Mouse (Mus musculus) erythroblast, adult 5-6 weeks (primary cell): Measurements from ENCODE around the gene Orm3. TPM values are rescaled to one million over a fixed set of nuclear protein-coding genes. Genes with fewer than 3 reads are reported as not detected.

Experiments
- ATAC-seq: replicated peaks from 2 replicates; pipeline ENCODE4 v1.8.0; 2016; ENCODE audit warnings: moderate number of reproducible peaks, mild to moderate bottlenecking, moderate TSS enrichment, inconsistent platforms; ENCODE audit not compliant: poor library complexity, low FRiP score, severe bottlenecking
- total RNA-seq, 2 experiments: library from RNA; stranded (forward) in 1 of 2; stranded (reverse) in 1 of 2; fragments of 150-400 nt in 1 of 2; fragments of 200-764, 138-1000 nt in 1 of 2; gene quantifications; 2 replicates each; pipeline versions ENCODE4 v1.2.3 to v1.2.4; 2015 to 2017; ENCODE audit warnings: low replicate concordance in 2 of 2

Orm3 gene
- total RNA-seq, 2 experiments from 2014 or later = not detected

DNA sequence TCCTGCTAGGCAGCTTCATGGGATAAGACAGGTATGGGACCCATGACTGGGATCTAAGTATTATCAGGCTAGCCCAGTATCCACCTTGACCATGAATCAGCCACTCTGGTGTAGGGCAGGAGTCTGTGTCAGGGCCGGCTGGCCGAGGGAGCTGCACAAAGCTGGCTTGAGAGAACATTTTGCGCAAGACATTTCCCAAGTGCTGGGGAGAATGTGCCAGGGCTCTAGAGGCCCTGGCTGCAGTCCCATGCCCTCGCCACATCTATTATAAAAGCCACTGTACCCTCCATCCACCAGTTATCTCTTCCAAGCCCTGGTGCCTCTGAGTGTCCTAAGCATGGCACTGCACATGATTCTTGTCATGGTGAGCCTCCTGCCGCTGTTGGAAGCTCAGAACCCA is 6.2 kb downstream of the Orm3 start, which contains the start of gene Orm2:
Gene Orm2, plus strand, starts transcription at position 300 of the 400 bp plus-strand sequence.
- ATAC-seq = no peak

- ATAC-seq = peak; percentile 67
These were observed 12.6 kb downstream of the Orm3 start for GRCm38 (mm10) chr4:63368577-63368976.

DNA sequence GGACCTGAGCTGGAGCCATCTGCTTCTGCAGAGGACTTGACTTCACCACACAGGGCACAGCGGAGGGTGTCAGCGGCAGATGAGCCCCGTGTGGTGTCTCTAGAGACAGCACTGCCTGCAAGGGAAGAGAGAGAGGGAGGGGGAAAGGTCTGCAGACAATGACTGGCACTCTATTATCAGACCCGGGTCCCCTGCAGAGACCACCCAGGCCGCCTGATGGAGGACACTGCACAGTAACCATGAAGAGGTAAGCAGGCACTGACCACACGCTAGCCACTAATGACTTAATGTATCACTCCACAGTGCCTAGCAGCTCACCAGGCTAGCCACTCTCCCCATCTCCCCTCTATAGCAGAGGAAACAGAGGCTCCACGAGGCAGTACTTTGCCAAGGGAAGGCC is 14.9 kb downstream of the Orm3 start:
- no peak for ATAC-seq

DNA sequence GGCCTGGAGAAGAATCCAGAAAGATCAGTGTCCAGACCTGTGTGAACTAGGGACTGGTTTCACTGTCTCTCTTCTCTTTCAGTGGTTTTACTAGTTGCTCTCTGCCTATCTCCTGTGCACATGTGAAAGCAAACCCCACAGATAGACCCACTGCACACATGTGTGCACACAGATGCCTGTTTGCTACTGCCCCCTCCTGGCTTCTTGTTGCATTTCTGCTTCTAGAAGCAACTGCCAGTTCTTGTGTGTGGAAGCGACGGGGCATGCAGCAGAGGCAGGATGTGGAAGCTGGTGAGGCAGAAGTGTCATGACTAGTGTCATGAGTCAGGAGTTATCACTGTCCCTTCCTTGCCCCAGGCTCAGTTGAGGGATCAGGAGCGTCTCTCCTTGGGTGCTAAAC is 15.9 kb downstream of the Orm3 start:
- ATAC-seq = peak; percentile 36

- peak; percentile 58 for ATAC-seq
These were observed 17.4 kb downstream of the Orm3 start for GRCm38 (mm10) chr4:63373404-63373803.

DNA sequence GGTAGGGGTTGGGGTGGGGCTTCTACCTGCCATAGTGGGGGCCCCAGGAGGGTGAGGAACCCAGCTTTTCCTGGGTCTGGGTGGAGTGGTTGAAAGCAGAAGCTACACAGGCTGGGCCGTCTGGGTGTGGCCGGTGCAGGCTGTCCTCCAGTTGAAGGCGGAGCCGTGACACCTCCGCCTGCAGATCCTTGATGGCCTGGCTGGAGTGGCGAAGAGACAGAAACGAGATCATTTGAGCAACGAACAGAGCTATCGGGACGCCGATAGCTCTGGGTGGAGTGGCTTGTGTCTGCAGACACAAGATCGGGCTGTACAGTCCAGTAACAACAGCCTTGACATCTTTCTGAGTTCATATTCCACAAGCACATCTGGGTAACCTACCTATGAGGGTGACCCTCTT is 18.4 kb downstream of the Orm3 start:
- ATAC-seq = peak; percentile 88

GRCm38 (mm10) chr4:63375367-63375766 is 19.4 kb downstream of the Orm3 start:
- ATAC-seq = no peak

DNA sequence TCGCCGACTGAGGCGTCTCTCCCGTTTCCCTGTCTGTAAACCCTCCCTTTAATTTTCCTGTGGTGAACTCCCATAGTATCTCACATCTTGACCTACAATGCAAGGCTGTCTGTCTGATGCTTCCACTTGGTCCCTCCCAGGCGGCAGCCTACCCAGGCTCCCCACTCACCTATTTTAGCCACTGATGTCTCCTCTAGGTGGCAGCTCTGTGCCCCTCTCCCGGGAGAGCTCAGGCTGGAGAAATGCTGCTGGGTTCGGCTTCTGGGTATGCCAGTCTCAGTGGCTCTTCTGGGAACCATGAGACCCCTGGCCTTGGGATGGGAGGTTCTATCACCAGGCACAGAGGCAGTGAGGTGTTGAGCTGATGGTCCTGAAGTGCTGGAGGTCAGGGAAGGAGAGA is 21.5 kb downstream of the Orm3 start:
- no peak for ATAC-seq

DNA sequence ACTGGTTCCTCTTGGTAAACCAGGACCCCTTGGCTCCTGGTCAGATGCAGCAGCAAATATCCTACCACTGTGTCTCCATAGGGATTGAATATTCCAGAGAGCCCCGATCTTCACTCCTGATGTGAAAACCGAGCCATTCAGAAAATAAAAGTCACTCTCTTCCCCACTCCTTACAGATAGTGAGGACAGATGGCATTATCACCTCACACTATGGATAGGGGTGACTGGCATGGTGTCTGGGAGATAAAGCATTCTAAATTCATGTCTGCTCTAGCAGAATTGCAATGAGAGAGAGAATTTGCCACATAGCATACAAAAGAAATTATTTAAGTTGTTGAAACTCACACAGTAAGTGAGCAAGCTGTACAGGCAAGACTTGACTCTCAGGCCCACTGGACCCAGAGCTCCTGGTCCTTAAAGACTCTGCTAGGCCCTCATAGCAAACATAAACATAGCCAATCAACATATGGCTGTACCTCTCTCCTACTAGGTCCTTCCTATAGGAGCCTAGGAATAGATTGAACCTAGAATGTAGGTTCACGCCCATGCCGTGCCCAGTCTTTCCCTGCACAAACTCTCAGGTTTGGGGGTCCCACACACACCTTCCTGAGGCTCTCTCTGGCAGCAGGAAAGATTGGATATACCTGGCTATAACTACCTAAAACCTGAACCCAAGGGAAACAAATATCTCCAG is 26.9 kb downstream of the Orm3 start:
- ATAC-seq = peak; percentile 69

- peak; percentile 60 for ATAC-seq
These were observed 27.5 kb downstream of the Orm3 start for GRCm38 (mm10) chr4:63383474-63383873.

- ATAC-seq = peak; percentile 74
These were observed 28.3 kb downstream of the Orm3 start for GRCm38 (mm10) chr4:63384262-63384661.

DNA sequence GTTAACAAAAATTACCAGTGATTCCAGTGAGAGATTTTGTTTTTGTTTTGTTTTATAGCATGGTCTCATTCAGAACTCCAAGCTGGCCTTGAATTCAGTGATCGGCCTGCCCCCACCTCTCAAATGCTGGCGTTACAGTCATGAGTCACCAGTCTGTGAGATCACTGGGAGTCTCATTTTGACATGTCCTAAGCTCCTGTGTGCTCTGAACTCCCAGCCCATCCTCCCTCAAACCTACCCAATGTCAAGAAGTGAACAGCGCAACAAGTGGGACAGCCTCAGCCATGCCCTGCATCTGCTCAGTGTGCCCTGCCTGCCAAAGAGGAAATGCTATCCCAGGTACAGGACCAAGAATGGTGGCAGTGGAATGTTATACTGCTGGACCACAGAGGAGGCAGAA is 29.3 kb downstream of the Orm3 start:
- ATAC-seq = no peak

- no peak for ATAC-seq
These were observed 29.8 kb downstream of the Orm3 start for GRCm38 (mm10) chr4:63385784-63386183.

DNA sequence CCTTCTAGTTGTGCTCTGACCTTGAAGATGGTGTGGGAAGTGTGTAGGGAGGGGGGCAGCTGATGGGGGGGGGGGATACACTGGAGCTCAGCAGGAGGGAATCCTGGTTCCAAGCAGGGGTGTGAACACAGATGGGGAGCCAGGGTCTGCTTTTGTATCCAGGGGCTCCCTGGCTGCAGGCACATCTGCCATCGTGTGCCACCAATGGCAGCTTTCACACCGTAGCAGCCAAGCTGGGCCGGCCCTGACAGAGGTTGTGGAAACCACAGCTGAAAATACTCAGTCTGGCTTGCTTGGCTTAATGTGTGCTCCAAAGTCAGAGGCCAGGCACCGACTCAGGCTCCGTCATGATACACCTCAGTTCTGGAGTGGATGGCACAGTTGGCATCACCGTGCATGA is 32.1 kb downstream of the Orm3 start:
- no peak for ATAC-seq

DNA sequence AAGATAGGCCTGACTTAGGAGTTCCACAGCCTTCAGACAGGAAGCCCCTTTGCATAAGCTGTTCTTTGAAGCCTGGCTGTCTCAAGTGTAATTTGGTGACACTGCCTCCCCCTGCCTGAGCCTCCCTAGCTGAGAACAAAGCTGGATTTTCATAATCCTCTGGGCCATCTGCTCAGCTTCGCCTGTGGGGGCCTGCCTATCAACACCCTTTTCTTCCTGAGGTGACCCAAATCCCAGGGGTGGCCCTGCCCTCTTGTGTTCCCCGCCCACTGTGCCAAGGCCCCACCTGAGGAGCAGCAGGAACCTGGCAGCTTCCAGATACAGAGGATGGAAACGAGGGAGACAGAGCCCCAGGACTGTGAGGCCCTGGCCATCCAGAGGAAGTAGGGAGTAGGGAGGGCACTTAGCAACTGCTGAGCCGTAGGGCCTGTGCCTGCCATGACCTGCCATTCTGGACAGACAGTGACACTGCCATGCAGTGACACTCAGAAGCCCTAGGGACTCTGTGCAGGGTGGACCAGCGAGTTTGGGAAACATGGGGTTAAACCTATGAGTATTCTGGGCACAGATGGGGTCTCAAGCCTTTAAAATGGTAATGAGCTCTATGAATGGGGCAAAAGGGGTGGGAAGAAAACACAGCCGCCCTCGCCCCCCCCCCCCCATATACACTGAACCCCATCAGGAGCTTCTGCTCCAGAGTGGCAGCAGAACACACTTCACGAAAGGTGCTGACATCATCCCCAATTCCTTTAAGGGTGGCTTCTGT is 33.3 kb downstream of the Orm3 start:
- ATAC-seq = no peak; the same call in 1 of the 2 replicates

DNA sequence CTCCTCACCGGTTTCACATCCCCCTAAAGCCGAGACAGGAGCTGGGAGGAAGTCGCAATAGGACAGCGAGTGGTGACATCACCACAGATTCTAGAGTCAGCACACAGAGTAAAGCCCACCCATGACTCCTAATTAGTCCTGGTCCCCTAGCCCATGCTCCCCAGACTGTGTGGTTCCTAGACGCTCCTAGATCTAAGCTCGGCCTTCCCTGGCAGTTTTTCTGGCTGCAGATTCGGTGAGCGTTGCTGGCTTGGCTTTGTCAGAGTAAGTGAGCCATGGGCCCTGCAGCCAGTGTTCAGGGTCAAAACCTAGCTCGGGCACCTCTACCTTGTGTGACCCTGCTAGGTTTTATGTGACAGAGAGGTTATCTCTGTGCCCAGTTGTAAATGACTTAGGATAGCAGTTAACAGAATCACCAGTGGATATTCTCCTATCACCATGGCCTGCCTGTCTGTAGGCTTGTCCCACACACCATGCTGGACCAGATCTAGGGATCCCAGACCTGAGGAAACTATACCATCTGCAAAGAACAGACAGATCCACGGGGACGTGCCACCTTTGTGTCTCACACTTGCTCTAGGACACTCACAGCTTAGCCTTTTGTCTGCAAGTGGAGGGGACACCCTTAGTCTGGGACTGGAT is 34.0 kb downstream of the Orm3 start:
- ATAC-seq = 0 out of 2 replicates have a peak, but pooled peaks have one; percentile 24

DNA sequence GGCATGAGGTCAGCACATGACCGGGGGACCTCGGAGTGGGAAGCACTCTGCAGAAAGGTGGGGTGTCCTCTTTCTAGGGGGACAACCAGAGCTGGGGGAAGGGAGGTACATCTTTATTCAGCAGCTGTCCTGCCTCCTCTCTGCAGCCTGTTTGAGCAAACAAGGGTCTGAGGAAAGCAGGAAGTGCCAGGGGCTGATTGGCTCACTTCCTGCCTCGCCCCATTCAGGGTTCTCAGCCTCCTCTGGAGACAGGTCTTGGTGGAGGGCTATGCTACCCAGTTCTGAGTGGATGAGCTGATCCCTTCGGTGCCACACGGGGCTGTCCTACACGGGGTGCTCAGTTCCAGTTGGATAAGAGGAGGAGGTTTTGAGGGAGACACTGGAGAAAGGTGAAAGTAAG is 35.4 kb downstream of the Orm3 start:
- no peak for ATAC-seq

DNA sequence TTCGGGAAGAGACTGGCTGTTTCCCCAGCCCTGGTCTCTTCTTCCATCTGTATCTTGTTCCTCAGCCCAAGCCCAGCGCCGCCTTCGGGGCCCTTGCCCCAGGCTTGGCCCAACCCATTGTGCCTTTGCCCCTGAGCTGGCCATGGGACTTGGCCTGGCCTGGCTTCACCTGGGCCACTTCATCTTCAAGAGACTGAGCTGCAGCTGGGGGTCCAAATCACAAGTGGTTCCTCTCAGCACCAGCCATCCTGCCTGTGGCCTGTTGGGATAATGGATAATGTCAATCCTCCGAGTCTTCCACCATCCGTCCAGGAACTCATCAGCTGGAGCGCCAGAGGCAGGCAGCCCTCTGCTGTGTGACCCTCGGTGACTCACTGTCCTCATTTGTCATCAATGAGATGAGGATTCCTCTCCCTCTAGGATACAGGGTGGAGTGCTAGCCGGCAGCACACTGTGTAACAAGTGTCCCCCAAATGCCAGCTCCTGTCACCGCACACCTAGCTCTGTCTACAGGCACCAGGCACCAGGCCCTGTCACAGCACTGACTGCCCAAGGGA is 42.1 kb downstream of the Orm3 start:
- ATAC-seq = no peak

- no peak for ATAC-seq
These were observed 43.1 kb downstream of the Orm3 start for GRCm38 (mm10) chr4:63398854-63399609.
